Mouse (Mus musculus): ENCODE measurements around the gene Inpp4a. TPM values are rescaled to one million over a fixed set of nuclear protein-coding genes. Genes with fewer than 3 reads are reported as not detected.

Gene Inpp4a
- 7.8 TPM for polyA plus RNA-seq (2014; fragmentation: Illumina TruSeq; extraction: RNeasy Lipid Tissue Mini Kit (QIAGEN cat#74804); ENCODE audit: low read depth, low replicate concordance)

DNA sequence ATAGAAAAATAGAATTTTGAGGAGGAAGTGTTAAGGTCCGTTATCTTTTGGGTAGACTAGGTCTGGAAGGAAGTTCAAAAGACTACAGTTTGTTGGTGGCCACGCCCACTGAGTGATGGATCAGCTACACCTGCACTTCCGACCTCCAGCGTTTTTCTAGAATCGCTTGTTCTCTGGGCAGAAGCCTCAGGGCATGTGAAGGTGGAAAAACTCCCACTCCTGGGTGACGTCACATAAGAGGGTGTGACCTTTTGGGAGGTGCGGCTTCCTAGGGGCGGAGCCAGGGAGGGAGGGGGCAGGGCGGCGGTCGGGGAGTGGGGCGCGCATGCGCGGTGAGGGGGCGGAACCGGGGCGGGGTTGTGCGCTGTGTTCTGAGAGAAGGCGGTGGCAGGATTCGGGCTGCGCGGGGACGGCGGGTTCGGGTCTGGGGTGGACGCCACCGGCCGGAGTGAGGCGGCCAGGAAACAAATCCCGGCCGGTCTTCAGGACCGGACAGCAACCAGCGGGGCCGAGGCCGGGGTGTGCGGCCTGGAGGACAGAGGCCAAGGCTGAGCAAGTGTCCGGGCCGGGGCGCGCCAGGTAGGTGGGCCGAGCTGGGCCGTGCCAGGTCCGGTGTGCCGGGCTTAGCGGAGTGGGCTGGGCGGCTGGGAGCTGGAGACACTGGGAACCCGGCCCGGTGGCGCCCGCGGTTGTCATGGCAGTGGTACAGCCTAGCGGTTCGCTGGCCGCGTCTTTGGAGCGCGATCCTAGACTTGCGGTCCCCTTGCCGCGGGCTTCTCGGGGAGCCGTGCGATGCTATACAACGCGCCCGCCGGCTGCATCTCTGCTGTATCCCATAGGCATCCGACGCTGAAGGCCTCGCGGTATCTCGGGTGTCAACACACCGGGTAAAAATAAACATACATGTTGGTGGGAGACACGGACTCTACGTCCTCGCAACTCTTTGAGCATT lies at the start of gene Inpp4a:
Gene Inpp4a, plus strand, starts transcription at position 326 of the 952 bp plus-strand sequence.

GRCm38 (mm10) chr1:37429366-37430296 lies 130.0 kb downstream of the Inpp4a start, which contains the start of the genes Coa5 and Unc50:
Gene Coa5 (minus strand): TSS chr1:37430103.
Gene Unc50 (plus strand): TSS chr1:37430139.

Other genes starting within 250 kb of the Inpp4a start
- gene Cnga3, start 85.4 kb upstream of the Inpp4a start, polyA plus RNA-seq (2014; fragmentation: Illumina TruSeq; extraction: RNeasy Lipid Tissue Mini Kit (QIAGEN cat#74804); ENCODE audit: low read depth, low replicate concordance), result 0.76 TPM
- gene Coa5, start 130.2 kb downstream of the Inpp4a start, polyA plus RNA-seq (2014; fragmentation: Illumina TruSeq; extraction: RNeasy Lipid Tissue Mini Kit (QIAGEN cat#74804); ENCODE audit: low read depth, low replicate concordance), result 320 TPM
- 63.1 TPM for gene Unc50, start 130.3 kb downstream of the Inpp4a start, polyA plus RNA-seq (2014; fragmentation: Illumina TruSeq; extraction: RNeasy Lipid Tissue Mini Kit (QIAGEN cat#74804); ENCODE audit: low read depth, low replicate concordance)
- 8.5 TPM for gene Mgat4a, start 241.2 kb downstream of the Inpp4a start, polyA plus RNA-seq (2014; fragmentation: Illumina TruSeq; extraction: RNeasy Lipid Tissue Mini Kit (QIAGEN cat#74804); ENCODE audit: low read depth, low replicate concordance)

All from adrenal gland, adult 10 weeks (tissue).